Mouse (Mus musculus) liver, embryonic 15.5 days (tissue): ENCODE data around the gene 2010111I01Rik. TPM values are rescaled to one million over a fixed set of nuclear protein-coding genes. Genes with fewer than 3 reads are reported as not detected.

ENCODE experiments used
- ATAC-seq: fragments of 200-750 bp; cut with Nextera tagmentation; 2 replicates; pipeline ENCODE4 v1.8.0; 2017; ENCODE audit warnings: moderate number of reproducible peaks, mild to moderate bottlenecking, moderate library complexity; ENCODE audit not compliant: insufficient read depth
- H3K27ac ChIP-seq: fragments of 300-500 bp; sonication (generic); replicated peaks from 2 replicates; pipeline ENCODE4 v1.5.1; 2015; ENCODE audit warnings: mild to moderate bottlenecking, inconsistent platforms
- H3K27me3 ChIP-seq: fragments of 300-500 bp; sonication (generic); 2 replicates; pipeline ENCODE4 v1.6.1; 2015; ENCODE audit warnings: mild to moderate bottlenecking, inconsistent platforms
- H3K36me3 ChIP-seq: fragments of 300-500 bp; sonication (generic); replicated peaks from 2 replicates; pipeline ENCODE4 v1.6.1; 2015; ENCODE audit warnings: moderate library complexity, mild to moderate bottlenecking, inconsistent platforms
- H3K4me1 ChIP-seq: fragments of 300-500 bp; sonication (generic); replicated peaks from 2 replicates; pipeline ENCODE4 v1.6.1; 2015; ENCODE audit warnings: inconsistent platforms
- H3K4me2 ChIP-seq: fragments of 300-500 bp; sonication (generic); 2 replicates; pipeline ENCODE4 v1.6.1; 2015; ENCODE audit warnings: moderate library complexity, mild to moderate bottlenecking, inconsistent platforms
- H3K4me3 ChIP-seq: fragments of 300-500 bp; sonication (generic); replicated peaks from 2 replicates; pipeline ENCODE4 v1.5.1; 2015; ENCODE audit warnings: mild to moderate bottlenecking, inconsistent platforms
- H3K9ac ChIP-seq: fragments of 300-500 bp; sonication (generic); 2 replicates; pipeline ENCODE4 v1.6.1; 2015; ENCODE audit warnings: moderate library complexity, mild to moderate bottlenecking, inconsistent platforms
- H3K9me3 ChIP-seq: fragments of 300-500 bp; sonication (generic); replicated peaks from 2 replicates; pipeline ENCODE4 v1.6.1; 2016; ENCODE audit warnings: inconsistent platforms
- WGBS: fragments of 180-500 bp; shearing (Covaris S2); methylation state at CpG from one replicate; pipeline ENCODE4 v1.1.7; 2015; ENCODE audit warnings: mixed read lengths; ENCODE audit not compliant: insufficient replicate concordance; 5-methylcytosine and 5-hydroxymethylcytosine counted together
- polyA plus RNA-seq: library from polyadenylated mRNA; unstranded; fragments of >200 nt; fragmentation: Nextera tagmentation; extraction: Ambion mirVana; gene quantifications from 2 replicates; pipeline ENCODE4 v1.2.1, GENCODE M21; 2015

The 2010111I01Rik gene
- polyA plus RNA-seq, 1 experiment from 2014 or later = 14.6 TPM

DNA sequence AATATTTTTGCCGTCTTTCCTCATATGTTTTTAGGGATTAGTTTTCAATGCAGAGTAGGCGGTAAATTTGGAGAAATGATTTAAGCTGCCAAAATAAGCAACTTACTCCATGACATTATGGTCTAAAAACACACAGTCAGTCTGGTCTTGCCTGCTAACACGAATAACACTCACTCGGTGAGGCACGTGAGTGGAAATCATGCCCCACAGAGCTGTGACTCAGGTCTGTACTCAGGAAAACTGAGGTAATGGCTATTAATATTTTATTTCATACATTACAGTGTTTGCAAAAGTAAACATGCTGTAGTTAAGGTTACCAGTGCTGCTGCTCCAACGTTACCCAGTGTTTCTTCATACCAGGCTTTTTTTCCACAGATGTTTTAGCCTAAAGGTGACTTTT is 176.1 kb downstream of the 2010111I01Rik start:
- WGBS = 74% methylated on average over 6 of the region's 6 CpGs
- Histone ChIP-seq H3K4me1 (no peaks in the 10 kb centered on the region), H3K9me3 (no peaks in the 10 kb centered on the region), H3K27ac (no peak overlapping the region), H3K36me3 (no peaks in the 10 kb centered on the region), H3K4me3 (no peak overlapping the region), H3K9ac (no peak overlapping the region), H3K27me3 (no peaks in the 10 kb centered on the region), H3K4me2 (no peak overlapping the region)
- no peak for ATAC-seq

DNA sequence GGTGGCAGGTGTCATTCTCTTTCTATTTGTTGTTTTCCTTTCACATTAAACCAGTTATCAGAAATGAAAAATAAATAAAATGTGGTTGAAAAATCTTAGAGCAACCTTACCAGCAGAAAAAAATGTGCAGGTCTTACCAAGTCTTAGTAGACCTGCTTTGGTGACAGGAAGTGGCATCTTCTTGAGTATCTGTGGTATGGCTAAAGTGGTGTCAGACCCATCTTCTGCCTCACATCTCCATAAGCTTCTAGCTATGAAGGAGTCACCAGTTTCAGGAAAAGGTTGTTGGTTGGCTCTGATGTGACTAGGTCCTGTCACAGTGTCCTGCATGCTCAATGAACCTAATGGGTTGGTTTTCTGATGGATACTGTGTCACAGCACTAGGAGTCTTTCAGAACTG is 176.6 kb downstream of the 2010111I01Rik start:
- H3K36me3 ChIP-seq = no peaks in the 10 kb centered on the region
- no peak overlapping the region for H3K9ac ChIP-seq
- no peak overlapping the region for H3K27ac ChIP-seq
- ATAC-seq = no peak
- no peak overlapping the region for H3K4me3 ChIP-seq
- H3K27me3 ChIP-seq = no peaks in the 10 kb centered on the region
- no peaks in the 10 kb centered on the region for H3K9me3 ChIP-seq
- H3K4me1 ChIP-seq = no peaks in the 10 kb centered on the region
- H3K4me2 ChIP-seq = no peak overlapping the region

DNA sequence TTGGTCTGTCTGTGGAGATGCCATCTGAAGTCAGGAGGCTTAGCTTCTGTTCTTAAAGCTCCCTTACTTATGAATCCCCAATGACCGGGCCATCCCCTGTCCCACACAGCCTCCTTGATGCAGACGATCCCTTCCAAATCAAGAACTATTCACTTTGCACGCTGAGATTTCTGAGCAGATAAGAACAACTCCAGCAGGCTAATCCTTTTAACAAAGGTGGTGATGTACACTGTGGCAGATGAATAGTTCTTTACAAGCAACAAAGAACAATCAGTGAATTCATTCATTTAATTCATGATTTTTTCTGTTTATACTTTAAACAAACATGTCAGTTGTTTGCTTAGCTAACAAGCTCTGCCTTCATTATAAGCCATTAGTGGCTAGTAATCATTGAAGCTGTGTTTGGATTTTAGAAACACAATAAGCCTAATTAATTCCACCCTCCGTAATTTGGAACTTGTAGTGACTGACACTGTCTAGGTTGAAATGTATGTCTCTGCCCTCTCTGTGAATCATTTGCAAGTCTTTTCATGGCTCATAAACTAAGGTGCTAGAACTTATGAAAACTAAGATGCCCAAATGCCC is 182.0 kb downstream of the 2010111I01Rik start:
- WGBS = 60% methylated on average over 4 of the region's 4 CpGs
- H3K27ac ChIP-seq = no peak overlapping the region
- no peak overlapping the region for H3K9ac ChIP-seq
- H3K36me3 ChIP-seq = no peaks in the 10 kb centered on the region
- no peak for ATAC-seq
- H3K4me1 ChIP-seq = peaks cover 14% of the 10 kb centered on the region; the same call in 1 of the 2 replicates
- H3K9me3 ChIP-seq = no peaks in the 10 kb centered on the region
- H3K4me3 ChIP-seq = no peak overlapping the region
- H3K4me2 ChIP-seq = no peak overlapping the region
- no peaks in the 10 kb centered on the region for H3K27me3 ChIP-seq

DNA sequence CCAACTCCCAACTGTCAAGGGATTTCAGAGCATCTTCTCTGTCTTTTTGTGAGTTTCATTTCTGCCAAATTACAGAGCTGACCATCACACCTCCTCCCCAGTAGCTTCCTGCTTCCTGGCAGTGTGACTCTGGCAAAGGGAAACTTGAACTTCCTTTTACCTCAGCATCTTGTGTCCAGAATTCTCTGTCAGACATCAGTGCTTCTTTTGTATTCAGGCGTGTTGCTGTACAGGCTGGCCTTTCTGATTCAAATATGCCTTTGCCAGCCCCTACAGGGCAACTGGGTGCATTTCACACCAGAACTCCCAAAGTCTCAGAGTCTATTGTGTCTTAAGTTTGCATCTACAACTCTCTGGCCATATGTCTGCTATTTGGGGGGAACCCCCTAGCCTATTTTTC is 183.5 kb downstream of the 2010111I01Rik start:
- H3K4me3 ChIP-seq = no peak overlapping the region
- H3K4me1 ChIP-seq = peaks cover 14% of the 10 kb centered on the region; the same call in 1 of the 2 replicates
- H3K4me2 ChIP-seq = no peak overlapping the region
- no peaks in the 10 kb centered on the region for H3K9me3 ChIP-seq
- WGBS = 53% methylated on average over 1 of the region's 1 CpGs
- H3K9ac ChIP-seq = no peak overlapping the region
- ATAC-seq = no peak
- no peaks in the 10 kb centered on the region for H3K36me3 ChIP-seq
- H3K27ac ChIP-seq = no peak overlapping the region
- H3K27me3 ChIP-seq = no peaks in the 10 kb centered on the region

DNA sequence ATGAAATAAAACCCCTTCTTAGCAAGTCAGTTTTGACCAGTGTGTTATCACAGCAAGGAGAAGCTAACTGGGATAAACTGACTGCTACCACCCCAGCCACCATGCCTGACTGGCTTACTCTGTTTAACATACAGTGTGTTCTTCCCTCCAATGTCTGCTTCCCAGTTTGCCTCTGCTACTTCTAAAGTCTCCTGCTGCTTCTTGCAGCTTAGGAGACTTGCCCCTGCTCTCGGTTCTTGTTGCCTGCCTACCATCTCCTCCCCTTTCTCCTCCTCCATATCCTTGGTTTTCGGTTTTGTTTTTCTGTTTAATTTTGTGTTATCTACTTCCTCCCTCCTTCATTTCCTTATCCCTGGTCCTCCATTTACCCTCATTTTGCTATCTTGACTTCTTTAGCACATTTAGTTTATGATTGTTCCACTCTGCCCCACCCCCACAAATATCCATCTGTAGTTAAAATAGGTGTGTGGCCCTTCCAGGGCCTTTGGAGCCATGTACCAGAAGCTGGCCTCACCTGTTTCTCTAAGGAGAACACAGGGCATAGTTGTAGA is 185.9 kb downstream of the 2010111I01Rik start:
- Histone ChIP-seq H3K27me3 (no peaks in the 10 kb centered on the region), H3K9me3 (no peaks in the 10 kb centered on the region), H3K36me3 (no peaks in the 10 kb centered on the region), H3K27ac (no peak overlapping the region), H3K9ac (no peak overlapping the region), H3K4me2 (no peak overlapping the region), H3K4me3 (no peak overlapping the region), H3K4me1 (peaks cover 14% of the 10 kb centered on the region; the same call in 1 of the 2 replicates)
- ATAC-seq = no peak
- 24% methylated on average over 2 of the region's 2 CpGs for WGBS

DNA sequence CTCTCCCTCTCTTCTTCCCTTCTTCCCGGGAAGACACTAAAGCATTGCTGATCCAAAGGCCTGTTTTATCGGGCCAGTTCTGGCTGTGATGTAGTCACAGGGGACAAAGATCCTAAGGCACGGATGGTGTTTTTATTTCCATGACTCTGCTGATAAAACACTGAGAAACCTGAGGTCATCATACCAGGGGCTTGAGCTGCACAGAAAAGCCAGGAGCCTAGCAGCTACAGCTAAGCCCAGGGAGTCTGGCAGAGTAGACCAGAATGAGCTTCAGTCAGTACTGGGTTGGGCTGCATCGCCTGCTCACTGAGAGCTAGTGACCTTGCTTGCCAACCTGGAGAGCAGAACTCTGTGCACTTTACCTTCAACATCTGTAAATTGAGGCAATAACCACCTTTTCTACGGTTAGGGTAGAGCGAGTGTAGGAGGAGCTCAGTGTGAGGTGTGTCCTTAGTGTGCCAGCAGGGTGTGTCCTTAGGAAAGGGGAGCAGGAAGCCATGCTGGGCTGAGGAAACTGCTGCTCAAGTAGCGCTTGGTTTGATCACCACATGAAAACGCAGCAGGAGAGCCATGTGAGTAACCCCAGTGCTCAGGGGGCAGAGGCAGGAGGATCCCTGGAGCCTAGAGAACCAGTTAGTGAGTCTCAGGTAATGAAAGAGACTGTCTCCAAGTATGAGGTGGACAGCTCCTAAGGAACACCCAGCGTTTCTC is 186.5 kb downstream of the 2010111I01Rik start:
- Histone ChIP-seq H3K4me1 (peaks cover 14% of the 10 kb centered on the region; the same call in 1 of the 2 replicates), H3K4me3 (no peak overlapping the region), H3K27ac (no peak overlapping the region), H3K36me3 (no peaks in the 10 kb centered on the region), H3K4me2 (no peak overlapping the region), H3K9me3 (no peaks in the 10 kb centered on the region), H3K27me3 (no peaks in the 10 kb centered on the region), H3K9ac (no peak overlapping the region)
- ATAC-seq = no peak
- 62% methylated on average over 9 of the region's 9 CpGs for WGBS

DNA sequence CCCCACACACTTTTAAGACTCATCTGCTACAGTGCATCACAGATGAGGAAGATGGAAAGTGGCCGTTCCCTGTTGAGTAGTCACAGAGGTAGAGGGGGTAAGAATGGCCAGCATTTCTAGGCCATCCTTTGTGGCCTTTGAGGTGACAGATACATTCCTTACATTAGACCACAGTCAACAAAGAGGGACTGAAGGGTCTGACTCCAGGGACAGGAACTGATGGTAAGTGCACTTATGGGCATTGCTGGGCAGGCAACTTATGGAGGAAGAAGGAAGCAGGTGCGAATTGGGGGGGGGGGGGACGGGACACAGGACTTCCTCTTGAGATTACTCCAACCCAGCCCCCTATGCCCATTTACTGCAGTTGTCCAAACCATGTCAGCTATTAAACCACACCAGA is 187.8 kb downstream of the 2010111I01Rik start:
- no peaks in the 10 kb centered on the region for H3K36me3 ChIP-seq
- no peak overlapping the region for H3K4me3 ChIP-seq
- H3K27ac ChIP-seq = no peak overlapping the region
- H3K9ac ChIP-seq = no peak overlapping the region
- no peaks in the 10 kb centered on the region for H3K9me3 ChIP-seq
- ATAC-seq = no peak
- WGBS = 33% methylated on average over 3 of the region's 3 CpGs
- no peak overlapping the region for H3K4me2 ChIP-seq
- peaks cover 14% of the 10 kb centered on the region; the same call in 1 of the 2 replicates for H3K4me1 ChIP-seq
- no peaks in the 10 kb centered on the region for H3K27me3 ChIP-seq

DNA sequence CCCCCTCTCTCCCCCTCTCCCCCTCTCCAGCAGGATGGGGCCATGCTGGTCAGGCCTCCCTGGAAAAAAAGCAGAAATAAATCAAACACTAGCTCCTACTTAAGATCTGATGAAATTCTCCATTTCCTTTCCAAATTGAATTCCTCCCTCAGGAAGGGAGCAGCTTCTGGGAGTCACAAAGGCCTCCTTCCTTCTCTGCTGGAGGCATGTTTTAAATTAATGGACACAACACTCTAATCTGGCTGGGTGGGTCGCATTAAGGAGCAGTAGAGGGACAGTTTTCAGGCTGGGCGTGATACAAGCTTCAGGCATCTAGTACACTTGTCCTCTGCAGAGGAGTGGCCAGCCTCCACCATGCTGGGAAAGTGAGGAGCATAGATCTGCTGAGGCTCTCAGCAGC is 188.7 kb downstream of the 2010111I01Rik start:
- no peaks in the 10 kb centered on the region for H3K36me3 ChIP-seq
- WGBS = 32% methylated on average over 2 of the region's 2 CpGs
- no peak overlapping the region for H3K9ac ChIP-seq
- no peak overlapping the region for H3K27ac ChIP-seq
- H3K4me1 ChIP-seq = peaks cover 11% of the 10 kb centered on the region; the same call in 1 of the 2 replicates
- H3K4me2 ChIP-seq = no peak overlapping the region
- no peak overlapping the region for H3K4me3 ChIP-seq
- no peaks in the 10 kb centered on the region for H3K9me3 ChIP-seq
- no peak for ATAC-seq
- no peaks in the 10 kb centered on the region for H3K27me3 ChIP-seq

DNA sequence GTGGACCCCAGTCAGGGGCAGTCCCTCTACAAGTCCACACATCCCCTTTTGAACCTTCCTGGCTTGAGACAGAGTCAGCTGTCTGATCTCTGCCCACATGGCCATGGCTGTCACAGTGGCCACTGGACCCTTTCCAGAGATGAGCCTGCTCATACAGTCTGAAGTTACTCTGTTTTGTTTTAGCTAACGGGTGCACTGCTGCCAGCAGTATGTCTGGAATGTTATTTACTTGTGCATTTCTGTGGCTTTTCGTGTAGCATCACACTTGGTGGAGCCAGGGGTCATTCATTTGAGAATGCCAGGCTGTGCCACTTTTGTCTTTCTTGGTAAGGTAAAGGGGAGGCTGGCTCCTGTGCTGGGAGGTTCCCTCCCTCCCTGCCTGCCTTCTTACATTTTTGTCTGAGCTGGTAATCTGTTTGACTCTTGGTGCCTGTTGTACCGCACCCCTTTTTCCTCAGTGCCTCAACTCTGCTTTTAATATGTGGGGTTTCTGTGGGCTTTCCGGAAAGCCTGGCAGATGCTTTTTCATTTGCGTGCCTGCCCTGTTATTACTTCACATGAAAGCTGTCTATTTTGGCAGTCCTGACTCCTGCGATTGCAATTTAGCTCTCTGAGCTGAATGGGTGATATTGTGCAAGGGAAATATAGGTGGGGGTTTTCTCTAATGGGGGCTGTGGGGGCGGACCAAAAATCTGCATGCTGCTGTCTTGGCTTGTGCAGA is 190.3 kb downstream of the 2010111I01Rik start:
- Histone ChIP-seq H3K9ac (no peak overlapping the region), H3K36me3 (no peaks in the 10 kb centered on the region), H3K27ac (no peak overlapping the region), H3K9me3 (no peaks in the 10 kb centered on the region), H3K4me1 (peaks cover 9% of the 10 kb centered on the region; the same call in 1 of the 2 replicates), H3K4me3 (no peak overlapping the region), H3K27me3 (no peaks in the 10 kb centered on the region), H3K4me2 (no peak overlapping the region)
- ATAC-seq = no peak
- WGBS = 63% methylated on average over 7 of the region's 7 CpGs

DNA sequence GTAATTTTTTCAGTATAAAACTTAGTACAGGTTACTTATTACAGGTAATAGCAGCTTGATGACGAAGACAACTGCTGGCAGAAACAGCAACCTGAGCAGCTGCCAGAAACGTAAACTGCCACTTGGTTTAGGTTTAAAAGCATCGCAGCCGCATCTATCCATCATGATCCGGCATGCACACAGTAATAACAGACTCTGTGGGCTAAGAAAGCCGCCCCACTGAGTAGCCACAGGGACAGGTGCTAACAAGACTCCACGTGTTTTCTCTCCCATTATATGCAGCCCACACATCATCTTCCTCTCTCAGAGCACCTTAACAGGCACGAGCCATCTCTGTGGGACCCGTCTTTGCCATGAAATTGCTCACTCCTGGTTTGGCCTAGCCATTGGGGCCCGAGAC is 191.6 kb downstream of the 2010111I01Rik start:
- Histone ChIP-seq H3K4me2 (no peak overlapping the region), H3K27ac (no peak overlapping the region), H3K36me3 (no peaks in the 10 kb centered on the region), H3K27me3 (no peaks in the 10 kb centered on the region), H3K4me3 (no peak overlapping the region), H3K9me3 (no peaks in the 10 kb centered on the region), H3K4me1 (no peaks in the 10 kb centered on the region), H3K9ac (no peak overlapping the region)
- WGBS = 75% methylated on average over 10 of the region's 10 CpGs
- ATAC-seq = no peak
